Mouse (Mus musculus): ENCODE measurements around the gene Mllt11. TPM values are rescaled to one million over a fixed set of nuclear protein-coding genes. Genes with fewer than 3 reads are reported as not detected.
"Not testable (repeated sequence)": the region's sequence is repeated elsewhere in the genome, so short reads cannot be mapped to it uniquely, and the experiment has no call there.

Gene Mllt11
- total RNA-seq, 1 experiment from 2014 or later: 7.9 TPM

DNA sequence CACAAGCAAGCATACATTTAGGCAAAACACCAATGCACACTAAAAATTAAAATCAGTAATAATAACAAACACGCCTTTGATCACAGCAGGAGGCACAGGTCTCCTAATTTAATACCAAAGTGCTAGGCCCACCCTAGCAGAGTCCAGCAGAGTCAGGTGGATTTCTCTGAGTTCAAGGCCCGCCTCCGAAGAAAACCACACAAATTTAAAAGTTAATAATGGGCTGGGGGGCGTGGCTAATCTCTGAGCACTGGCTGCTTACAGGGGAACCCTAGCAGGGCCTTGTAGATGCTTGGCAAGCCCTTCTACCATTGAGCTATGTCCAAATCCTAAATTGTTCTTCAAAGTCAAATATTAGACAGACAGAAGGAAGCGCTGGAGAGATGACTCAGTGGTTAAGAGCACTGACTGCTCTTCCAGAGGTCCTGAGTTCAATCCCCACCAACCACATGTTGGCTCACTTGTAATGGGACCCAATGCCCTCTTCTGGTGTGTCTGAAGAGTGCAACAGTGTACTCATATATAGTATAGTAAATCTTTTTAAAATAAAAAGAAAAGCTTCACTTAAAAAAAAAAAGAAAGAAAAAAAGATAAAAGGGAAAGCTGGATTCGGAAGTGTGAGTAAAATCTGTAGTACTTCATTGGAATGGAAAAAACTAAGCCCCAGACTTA is 13.4 kb downstream of the Mllt11 start:
- ATAC-seq (replicated peaks; ENCODE audit: low read depth, poor library complexity, severe bottlenecking): 0 out of 2 replicates have a peak, but pooled peaks have one; percentile 7

DNA sequence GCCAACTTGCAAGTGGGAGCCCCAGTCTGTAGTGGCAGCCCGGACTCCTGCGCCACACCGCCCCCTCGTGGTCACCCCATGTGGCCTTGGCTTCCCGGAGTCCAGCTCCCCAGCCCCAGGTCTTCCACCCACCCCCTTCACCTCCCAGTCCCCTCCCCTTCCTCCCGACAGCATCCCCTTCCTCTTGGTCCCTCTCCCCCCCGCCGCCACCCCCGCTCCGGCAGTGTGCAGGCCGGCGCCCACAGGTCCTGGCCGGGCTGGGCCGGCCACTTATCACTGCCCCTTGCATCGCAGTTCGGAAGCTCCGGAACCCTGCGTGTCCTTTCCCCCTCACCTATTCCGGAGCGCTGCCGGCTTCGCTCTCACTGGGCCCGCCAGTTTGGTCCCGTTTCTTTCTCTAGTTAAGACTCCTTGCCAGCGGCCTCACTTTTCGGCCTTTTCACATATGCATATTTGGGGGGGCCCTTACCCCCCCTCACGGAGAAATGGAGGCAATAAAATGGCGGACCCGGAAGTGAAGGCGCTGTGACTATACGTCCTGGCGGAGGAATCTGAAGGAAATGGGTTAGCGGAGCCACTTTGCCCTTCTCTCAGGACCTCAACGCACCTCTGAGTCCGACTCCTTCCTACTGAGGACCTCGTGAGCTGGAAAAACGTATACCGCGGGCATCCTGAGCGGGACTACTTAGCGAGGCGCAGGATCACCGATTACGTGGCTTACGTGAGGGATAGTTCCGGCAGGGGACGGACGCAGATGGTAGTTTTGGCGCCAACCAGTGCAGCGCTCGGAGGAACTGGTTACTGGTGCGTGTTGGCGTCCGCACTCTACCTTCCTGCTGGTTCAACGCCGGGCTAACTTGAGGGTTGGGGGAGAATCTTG is 14.5 kb downstream of the Mllt11 start, which contains the start of gene Gabpb2:
TSS of gene Gabpb2 (minus strand) at position 662 of the 880 bp plus-strand sequence.
- peak; percentile 87 for ATAC-seq (replicated peaks; ENCODE audit: low read depth, poor library complexity, severe bottlenecking)

DNA sequence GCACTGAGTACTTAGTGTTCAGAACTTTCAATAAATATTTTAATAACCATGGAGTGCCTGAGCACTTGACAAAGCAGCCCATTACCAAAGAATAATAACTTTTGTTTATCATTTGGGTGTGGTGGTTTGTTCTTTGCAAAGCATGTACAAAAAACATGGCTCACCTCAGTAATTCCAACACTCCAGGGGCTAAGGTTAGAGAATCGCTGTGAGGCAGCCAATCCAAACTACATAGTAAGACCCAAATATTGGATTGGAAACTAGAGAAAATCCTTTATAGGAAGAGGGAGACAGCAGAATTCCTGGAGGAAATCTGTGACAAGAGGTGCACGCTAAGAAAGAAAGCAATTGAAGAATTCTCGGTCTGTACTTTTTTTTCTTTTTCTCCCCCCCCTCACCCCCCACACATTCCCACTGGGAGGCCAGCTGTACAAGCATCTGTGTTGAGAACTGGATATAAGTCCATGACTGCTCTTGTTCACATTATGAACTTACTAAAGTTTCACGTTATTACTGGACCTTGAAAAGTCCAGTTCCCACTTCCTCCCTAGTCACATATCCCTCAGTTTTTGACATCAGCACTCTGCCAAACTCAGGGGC is 15.2 kb downstream of the Mllt11 start:
- ATAC-seq (replicated peaks; ENCODE audit: low read depth, poor library complexity, severe bottlenecking): no peak

DNA sequence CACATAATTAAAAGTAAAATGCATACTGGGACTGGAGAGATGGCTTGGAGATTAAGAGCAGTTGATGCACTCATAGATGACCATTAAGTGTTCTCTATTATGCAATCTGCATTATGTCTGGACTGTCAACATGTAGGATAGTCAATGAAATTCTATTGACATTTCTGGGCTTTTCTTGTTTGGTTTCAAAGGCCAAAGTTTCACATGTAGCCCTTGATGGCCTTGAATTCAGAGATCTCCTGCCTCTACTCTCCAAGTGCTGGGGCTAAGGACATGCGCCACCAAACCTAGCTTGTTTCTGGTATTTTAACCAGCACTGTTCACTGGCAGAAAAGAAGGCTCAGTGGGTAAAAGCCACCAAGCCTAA is 18.4 kb downstream of the Mllt11 start:
- ATAC-seq (replicated peaks; ENCODE audit: low read depth, poor library complexity, severe bottlenecking): no peak

DNA sequence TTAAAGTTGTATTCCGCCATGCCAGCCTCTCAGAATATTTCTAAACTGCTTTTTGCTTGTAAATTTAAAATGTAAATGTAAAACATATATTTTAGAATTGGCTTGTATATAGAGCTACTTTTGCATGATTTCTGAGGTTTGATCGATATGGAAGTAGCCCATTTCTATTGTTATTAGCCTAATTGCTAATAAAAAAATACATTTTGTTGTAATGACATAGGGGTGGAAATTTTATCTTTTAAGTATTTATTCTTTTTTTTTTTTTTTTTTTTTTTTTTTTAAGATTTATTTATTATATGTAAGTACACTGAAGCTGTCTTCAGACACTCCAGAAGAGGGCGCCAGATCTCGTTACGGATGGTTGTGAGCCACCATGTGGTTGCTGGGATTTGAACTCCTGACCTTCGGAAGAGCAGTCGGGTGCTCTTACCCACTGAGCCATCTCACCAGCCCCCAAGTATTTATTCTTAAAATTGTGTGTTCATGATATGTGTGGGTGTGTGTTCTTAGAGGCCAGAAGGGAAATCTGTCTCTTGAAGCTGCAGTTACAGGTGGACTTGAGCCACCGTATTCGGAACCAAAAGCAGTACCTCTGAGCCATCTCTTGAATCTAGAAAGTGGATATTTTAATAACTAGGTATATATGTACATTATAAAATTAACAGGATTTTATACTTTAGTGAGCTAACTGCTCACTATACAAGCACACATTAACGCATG is 18.9 kb downstream of the Mllt11 start:
- ATAC-seq (replicated peaks; ENCODE audit: low read depth, poor library complexity, severe bottlenecking): not testable (repeated sequence)

DNA sequence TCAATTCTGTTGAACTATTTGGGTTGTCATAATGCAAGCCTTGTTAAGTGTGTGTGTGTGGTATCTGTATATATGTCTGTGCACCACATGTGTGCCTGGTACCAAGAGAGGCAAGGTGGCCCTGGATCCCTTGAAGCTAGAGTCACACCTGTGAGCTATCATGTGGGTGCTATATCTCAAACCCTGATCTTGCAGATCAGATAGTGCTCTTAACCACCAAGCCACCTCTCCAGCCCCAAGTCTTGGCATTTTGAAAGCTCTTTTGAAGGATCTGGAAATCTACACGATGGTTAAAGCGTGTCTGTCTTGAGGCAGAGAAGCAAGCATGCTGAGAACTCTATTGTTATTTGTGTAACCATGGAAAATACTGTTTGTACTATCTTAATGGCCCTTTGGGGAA is 21.4 kb downstream of the Mllt11 start:
- no peak for ATAC-seq (replicated peaks; ENCODE audit: low read depth, poor library complexity, severe bottlenecking)

DNA sequence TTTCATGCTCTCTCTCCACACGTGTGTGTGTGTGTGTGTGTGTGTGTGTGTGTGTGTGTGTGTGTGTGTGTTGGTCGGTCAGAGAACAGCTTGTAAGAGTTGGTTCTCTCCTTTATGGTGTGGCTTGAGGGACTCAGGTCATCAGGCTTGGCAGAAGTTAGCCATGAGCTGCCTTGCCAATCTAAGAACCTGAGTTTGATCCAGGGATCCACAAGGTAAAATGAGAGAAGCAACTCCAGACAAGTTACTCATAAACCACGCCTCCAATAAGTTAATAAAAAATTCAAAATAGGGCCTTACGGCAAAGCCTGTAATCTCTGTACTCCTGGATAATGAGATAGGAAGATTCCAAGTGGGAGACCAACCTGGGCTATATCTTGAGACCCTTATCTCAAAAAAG is 23.7 kb downstream of the Mllt11 start:
- no peak for ATAC-seq (replicated peaks; ENCODE audit: low read depth, poor library complexity, severe bottlenecking)

DNA sequence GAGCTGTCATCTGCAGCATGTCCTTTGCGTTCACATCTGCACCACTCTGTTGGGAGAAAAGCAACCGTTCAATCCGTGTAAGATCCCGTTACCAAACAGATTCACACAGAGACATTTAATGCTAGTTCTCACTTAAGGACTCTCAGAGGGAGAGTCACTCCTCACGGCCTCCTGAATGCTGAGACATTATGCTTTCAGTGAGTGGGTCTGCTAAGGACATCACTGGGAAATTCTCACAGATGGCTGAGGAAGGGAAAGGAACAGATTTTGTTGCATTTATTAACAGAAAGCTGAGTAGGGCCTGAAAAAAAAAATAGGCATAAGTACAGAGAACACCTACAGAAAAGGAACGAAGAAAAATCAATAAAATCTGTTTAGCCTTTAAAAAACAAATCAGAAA is 28.1 kb downstream of the Mllt11 start:
- ATAC-seq (replicated peaks; ENCODE audit: low read depth, poor library complexity, severe bottlenecking): no peak

DNA sequence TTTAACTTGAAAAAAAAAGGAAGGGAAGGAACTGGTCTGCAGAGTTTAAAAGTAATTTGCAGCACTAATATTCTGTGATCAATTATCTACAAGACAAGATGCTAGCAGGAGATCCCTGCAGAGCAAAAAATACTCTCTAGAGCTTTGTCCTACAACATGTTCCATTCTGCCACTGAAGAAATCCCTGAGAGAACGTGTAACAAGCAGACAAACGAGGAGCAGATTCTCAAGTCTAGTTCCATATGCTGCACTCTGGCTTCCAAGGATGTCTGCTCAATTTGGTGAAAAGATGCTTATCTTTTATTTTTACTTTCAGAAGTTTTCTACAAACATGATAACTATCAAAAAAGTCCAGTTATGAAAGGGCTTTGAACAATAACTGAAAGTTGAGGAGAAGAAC is 31.4 kb downstream of the Mllt11 start:
- ATAC-seq (replicated peaks; ENCODE audit: low read depth, poor library complexity, severe bottlenecking): no peak

DNA sequence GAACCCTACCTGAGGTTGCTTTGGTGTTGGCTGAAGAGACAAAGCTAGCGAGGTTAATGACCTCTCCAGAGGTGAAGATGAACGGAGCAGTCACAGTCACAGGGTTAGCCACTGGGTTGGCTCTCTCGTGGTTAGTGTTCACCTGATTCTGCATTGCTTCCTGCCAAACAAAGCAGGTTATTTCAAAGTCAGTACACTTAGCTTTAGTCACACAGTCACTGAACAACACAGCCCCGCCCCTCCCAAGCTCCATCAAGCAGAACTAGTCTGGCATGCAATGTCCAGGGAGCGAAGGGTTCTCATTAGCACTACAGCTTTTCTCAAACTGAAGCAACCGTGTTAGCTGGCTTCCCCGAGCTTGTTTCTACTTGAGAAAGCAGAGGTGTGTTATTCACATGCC is 31.8 kb downstream of the Mllt11 start:
- no peak for ATAC-seq (replicated peaks; ENCODE audit: low read depth, poor library complexity, severe bottlenecking)

DNA sequence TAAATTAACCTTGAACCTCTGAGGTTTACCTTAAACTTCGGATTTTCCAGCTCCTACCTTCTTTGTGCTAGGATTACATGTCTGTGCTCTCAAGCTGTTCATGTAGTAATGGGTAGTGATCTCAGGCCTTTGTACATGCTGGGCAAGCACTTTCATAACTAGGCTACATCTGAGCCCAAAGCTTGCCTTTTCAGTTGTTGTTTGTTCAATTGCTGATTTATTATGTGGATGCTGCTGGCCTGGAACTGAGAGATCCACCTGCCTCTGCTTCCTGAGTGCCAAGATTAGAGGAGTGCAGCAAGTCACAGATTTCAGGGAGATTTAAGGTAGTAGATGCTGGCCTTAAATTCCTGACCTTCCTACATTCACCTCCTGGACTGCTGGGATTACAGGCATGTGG is 32.9 kb downstream of the Mllt11 start:
- no peak for ATAC-seq (replicated peaks; ENCODE audit: low read depth, poor library complexity, severe bottlenecking)

DNA sequence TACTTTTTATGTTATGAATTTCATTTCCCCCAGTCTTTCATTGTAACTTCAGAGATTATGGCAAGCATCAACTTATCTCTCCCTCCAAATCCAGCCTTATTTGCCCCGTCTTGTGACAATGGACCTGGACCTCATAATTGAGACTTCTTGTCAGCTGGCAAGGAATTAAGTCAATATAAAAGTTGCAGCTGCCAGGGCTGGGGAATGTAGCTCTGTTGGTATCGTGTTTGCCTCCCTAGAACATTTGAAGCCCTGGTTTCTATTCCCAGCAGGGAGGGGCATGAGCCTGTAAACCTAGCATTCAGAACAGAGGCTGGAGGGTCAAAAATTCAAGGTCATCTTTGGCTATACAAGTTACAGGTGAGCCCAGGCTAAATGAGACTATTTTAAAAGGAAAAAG is 36.2 kb downstream of the Mllt11 start:
- no peak for ATAC-seq (replicated peaks; ENCODE audit: low read depth, poor library complexity, severe bottlenecking)

DNA sequence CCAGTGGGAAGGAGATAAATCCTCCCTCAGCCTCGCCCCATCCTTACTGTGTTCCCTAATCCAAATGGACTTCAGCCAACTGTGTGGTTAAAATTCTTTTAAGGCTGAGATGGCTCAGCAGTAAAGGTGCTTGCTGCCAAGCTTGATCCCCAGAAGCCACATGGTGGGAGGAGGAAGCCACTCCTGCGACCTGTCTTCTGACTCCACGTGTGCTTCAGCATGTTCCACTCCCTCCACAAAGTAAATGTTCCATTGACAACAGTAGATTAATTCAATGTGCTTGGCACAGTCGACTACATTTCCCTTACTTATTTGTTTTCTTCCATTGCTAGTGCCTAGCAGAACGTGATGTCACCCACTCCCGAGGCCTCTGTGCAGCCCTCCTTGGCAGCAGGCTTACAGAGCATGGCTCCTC is 37.2 kb downstream of the Mllt11 start:
- no peak for ATAC-seq (replicated peaks; ENCODE audit: low read depth, poor library complexity, severe bottlenecking)

DNA sequence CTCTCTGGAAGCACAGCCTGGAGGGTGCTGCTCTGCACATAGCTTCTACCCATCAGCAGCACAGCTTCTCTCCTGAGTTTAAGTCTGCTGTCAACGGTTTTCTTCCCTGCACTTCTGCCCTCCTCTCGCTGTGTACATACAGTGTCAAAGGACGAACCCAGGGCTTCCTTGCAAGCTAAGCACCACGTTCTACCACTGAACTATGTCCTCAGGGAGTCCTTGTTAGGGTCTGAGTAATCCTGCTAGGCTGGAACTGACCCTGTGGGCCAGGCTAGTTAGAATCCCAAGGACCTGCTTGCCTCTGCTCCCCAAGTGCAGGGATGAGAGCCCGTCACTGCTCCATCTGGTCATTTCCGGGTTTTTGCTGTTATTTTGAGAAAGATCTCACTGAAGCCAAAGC is 45.1 kb downstream of the Mllt11 start:
- no peak for ATAC-seq (replicated peaks; ENCODE audit: low read depth, poor library complexity, severe bottlenecking)

DNA sequence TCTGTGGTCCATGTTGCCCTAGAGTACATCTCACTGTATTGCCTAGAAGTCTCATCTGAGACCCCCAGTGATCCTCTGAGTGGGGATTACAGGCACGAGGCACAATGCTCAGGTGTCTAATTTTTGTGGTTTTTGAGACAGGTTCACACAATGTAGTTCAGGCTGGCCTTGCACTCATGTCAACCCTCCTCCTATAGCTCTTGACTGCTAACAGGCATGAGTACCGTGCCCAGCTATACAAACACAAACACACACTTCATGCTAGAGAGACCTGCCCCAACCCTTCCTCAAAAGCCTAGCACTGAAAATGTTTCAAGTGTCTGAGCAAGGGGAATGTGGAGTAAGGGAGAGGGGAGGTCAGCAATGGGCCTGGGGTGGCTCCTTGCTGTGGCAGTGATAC is 45.9 kb downstream of the Mllt11 start:
- ATAC-seq (replicated peaks; ENCODE audit: low read depth, poor library complexity, severe bottlenecking): no peak

DNA sequence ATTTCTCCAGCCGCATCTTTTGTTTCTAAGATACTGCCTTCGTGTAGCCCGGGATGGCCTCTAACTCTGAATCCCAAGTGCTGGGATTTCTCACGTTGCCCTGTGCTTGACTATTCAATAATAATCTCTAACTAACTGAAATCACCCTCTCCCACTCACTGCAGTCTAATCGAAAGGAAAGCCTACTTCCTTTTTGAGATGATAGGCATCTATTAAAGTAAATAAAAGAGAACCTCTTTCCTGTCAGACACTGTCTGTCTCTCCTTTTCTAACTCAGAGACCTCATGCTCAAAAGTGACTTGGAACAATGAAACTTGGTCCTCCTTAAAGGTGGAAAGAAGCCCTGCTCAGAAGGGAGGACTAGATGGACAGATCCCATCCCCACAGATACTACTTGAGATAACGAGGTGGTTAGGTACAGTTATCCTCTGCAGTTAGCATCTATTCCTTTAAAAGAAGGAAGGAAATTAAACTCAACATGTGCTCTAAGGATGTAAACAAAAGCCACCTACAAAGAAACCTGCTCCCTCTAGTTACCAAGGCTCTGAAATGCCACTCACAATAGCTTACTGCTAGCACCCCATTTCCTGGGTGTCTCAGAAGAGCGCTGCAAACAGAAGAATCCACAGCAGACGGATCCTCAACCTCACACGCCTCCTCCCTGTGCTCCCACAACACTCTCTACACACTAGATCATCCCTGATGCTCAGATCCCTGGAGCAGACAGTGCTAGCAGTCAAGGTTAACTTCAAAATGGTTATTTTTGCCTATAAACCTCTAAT is 47.0 kb downstream of the Mllt11 start:
- ATAC-seq (replicated peaks; ENCODE audit: low read depth, poor library complexity, severe bottlenecking): no peak

DNA sequence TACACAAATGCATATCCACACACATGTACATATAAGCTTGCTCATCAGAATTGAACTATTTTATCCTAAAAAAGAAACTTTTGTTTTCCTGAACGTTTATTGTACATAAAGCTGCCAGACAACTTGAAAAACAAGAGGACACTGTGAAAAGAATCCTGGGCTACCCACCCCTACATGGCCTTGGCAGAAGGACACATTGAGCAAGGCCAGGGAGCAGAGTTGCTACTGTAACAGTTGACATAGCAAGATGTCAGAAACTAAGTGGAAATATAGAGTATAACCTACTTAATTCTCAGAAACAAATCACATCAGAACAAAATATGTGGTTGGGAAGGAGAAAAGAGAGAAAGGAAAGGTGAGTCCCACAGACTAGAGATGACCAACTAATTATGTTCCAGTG is 50.1 kb downstream of the Mllt11 start:
- no peak for ATAC-seq (replicated peaks; ENCODE audit: low read depth, poor library complexity, severe bottlenecking)

DNA sequence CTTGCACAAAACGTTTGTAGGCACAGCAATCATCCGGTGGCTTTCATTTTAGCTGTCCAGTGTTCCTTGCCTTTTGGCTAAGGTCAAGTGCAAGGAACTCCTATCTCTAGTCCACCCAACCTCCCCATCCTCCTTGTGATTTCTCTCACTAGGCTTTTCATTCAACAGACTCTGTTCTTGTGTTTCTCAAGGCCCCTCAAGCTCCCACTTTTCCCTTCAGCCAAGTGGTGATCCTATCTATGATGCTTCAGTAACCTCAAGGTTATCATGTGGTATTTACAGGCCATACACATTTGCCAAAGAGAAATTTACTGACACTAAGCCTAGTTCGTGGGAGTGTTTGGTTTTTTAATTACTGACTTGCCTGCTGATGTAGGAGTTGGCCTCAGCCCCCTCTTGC is 52.1 kb downstream of the Mllt11 start:
- no peak for ATAC-seq (replicated peaks; ENCODE audit: low read depth, poor library complexity, severe bottlenecking)

DNA sequence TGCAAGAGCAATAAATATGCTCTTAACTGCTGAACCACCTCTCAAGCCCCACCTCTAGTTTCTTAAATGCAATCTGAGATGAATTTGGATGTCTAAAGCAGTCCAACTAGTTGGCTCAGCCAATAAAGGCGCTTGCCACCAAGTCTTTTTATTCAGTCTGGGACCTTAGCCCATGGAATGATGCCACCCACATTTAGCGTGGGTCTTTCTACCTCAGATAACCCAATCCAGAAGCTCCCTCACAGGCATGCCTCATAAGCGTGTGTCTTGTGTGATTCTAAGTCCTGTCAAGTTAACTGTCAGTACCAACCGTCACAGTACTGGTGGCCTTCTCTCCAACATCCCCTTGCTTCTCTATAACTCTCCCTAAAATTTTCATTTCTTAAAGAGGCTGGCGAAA is 53.0 kb downstream of the Mllt11 start:
- no peak for ATAC-seq (replicated peaks; ENCODE audit: low read depth, poor library complexity, severe bottlenecking)

DNA sequence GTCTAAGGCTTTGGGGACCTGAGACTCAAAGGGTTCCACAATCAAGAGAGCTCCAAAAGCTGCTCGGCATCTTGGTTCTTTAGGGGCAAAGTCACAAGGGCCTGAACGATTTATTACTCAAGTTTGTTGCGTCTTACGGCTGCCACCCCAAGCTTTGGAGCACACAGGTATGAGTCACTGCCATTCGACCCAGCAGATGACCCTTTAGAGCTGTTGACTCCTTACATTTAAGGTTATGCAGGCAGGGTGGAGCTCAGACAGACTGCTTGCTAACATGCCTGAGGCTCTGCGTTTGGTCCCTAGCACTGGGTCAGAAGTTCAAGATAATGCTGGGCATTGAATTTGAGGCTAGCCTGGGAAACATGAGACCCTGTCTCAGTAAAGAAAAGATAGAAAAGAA is 54.4 kb downstream of the Mllt11 start:
- no peak for ATAC-seq (replicated peaks; ENCODE audit: low read depth, poor library complexity, severe bottlenecking)
